Mouse (Mus musculus) liver, adult 2 months (tissue): ENCODE results near the gene Doc2g. TPM values are rescaled to one million over a fixed set of nuclear protein-coding genes. Genes with fewer than 3 reads are reported as not detected.

Source experiments
- DNase-seq: peaks from one replicate; pipeline ENCODE4 v3.0.0-alpha.2; 2011; ENCODE audit warnings: low read depth, low spot score; ENCODE audit errors: extremely low read depth
- H3K27ac ChIP-seq: fragments of 200-500 bp; replicated peaks from 2 replicates; pipeline ENCODE4 v1.5.1; 2012; ENCODE audit warnings: low read depth, mild to moderate bottlenecking, control low read depth, inconsistent platforms, low read length; ENCODE audit not compliant: insufficient read depth
- H3K27me3 ChIP-seq: fragments of 200-500 bp; 2 replicates; pipeline ENCODE4 v1.6.1; 2012; ENCODE audit warnings: mild to moderate bottlenecking, moderate library complexity, low read length, inconsistent platforms; ENCODE audit not compliant: control insufficient read depth, insufficient read depth
- H3K36me3 ChIP-seq: fragments of 200-500 bp; 2 replicates; pipeline ENCODE4 v1.6.1; 2012; ENCODE audit warnings: low read length, inconsistent platforms; ENCODE audit not compliant: control insufficient read depth, insufficient read depth
- H3K4me1 ChIP-seq: fragments of 200-500 bp; 2 replicates; pipeline ENCODE4 v1.6.1; 2011; ENCODE audit warnings: low read length; ENCODE audit not compliant: control insufficient read depth, insufficient read depth
- H3K4me3 ChIP-seq: fragments of 200-500 bp; 2 replicates; pipeline ENCODE4 v1.5.1; 2011; ENCODE audit warnings: low read depth, mild to moderate bottlenecking, control low read depth, low read length, moderate library complexity; ENCODE audit not compliant: insufficient read depth
- H3K79me2 ChIP-seq: fragments of 200-500 bp; 2 replicates; pipeline ENCODE4 v1.6.1; 2012; ENCODE audit warnings: inconsistent platforms, mild to moderate bottlenecking, low read length, moderate library complexity; ENCODE audit not compliant: control insufficient read depth, insufficient read depth
- H3K9ac ChIP-seq: fragments of 200-500 bp; 2 replicates; pipeline ENCODE4 v1.6.1; 2012; ENCODE audit warnings: low read depth, mild to moderate bottlenecking, control low read depth, inconsistent platforms, low read length
- CTCF ChIP-seq: fragments of 200-500 bp; IDR thresholded peaks from 2 replicates; pipeline ENCODE4 v1.5.1; 2011; ENCODE audit warnings: low read depth, low read length, control low read depth
- POLR2A ChIP-seq: fragments of 200-500 bp; IDR thresholded peaks from 2 replicates; pipeline ENCODE4 v1.6.1; 2011; ENCODE audit warnings: low read length, control low read depth; ENCODE audit not compliant: insufficient read depth; ENCODE audit errors: extremely low read depth
- WGBS: fragments of 180-500 bp; shearing (Covaris S2); methylation state at CpG from one replicate; pipeline ENCODE4 v1.1.7; 2018; 5-methylcytosine and 5-hydroxymethylcytosine counted together
- polyA plus RNA-seq: library from polyadenylated mRNA; depleted of rRNA; stranded (reverse); fragments of >200 nt; gene quantifications from 2 replicates; pipeline ENCODE4 v1.2.3, GENCODE M21; 2012
- total RNA-seq: library from RNA; depleted of rRNA; stranded (reverse); fragments of >200 nt; gene quantifications from 2 replicates; pipeline ENCODE4 v1.2.3, GENCODE M21; 2014

Gene Doc2g
- total and polyA plus RNA-seq, 2 experiments: 0.74 to 4.9 TPM

- H3K27ac ChIP-seq: no peak overlapping the region
- peaks cover 3% of the 10 kb centered on the region; the same call in 1 of the 2 replicates for H3K36me3 ChIP-seq
- no peak for DNase-seq
- no peak overlapping the region for H3K4me3 ChIP-seq
- H3K27me3 ChIP-seq: no peaks in the 10 kb centered on the region
- no peaks in the 10 kb centered on the region for H3K79me2 ChIP-seq
- peaks cover 7% of the 10 kb centered on the region for H3K4me1 ChIP-seq
- TF ChIP-seq CTCF (no peak), POLR2A (no peak)
- WGBS: 82% methylated on average over 3 of the region's 3 CpGs
- no peak overlapping the region for H3K9ac ChIP-seq
Measured at GRCm38 (mm10) chr19:3991966-3992365, 11.1 kb upstream of the Doc2g start.

- Histone ChIP-seq H3K27ac (no peak within 1 kb of the TSS), H3K9ac (no peak within 1 kb of the TSS), H3K79me2 (no peaks in the 10 kb centered on the region), H3K27me3 (no peaks in the 10 kb centered on the region), H3K4me3 (no peak within 1 kb of the TSS), H3K4me1 (peaks cover 3% of the 10 kb centered on the region), H3K36me3 (peaks cover 3% of the 10 kb centered on the region; the same call in 1 of the 2 replicates)
- 77% methylated on average over 5 of the region's 5 CpGs for WGBS
- DNase-seq: no peak
- TF ChIP-seq CTCF: no peak
- TF ChIP-seq POLR2A: no peak
Measured at GRCm38 (mm10) chr19:3992416-3992815, 10.7 kb upstream of the Doc2g start, which contains the start of gene Tbx10. Gene Tbx10, plus strand, starts transcription at chr19:3992752.

DNA sequence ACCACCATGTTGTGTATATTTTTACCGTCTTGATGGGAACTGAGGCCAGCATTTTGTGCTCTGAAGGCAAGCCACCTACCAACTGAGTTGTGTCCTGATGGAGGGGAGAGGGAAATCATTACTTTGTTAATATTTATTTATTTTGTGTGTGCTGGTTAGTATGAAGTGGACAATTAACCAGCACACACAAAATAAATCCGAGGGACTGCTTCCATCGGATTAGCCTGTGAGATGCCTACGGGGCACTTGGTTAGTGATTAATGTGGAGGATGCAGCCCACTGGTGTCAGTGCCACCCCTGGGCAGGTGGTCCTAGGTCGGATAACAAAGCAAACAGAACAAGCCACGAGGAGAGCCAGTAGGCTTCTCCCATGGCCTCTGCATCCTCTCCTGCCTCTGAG, 8.2 kb upstream of the Doc2g start:
- no peak for TF ChIP-seq CTCF
- no peak for TF ChIP-seq POLR2A
- H3K9ac ChIP-seq: no peak overlapping the region
- no peak overlapping the region for H3K27ac ChIP-seq
- no peaks in the 10 kb centered on the region for H3K36me3 ChIP-seq
- no peaks in the 10 kb centered on the region for H3K79me2 ChIP-seq
- no peaks in the 10 kb centered on the region for H3K27me3 ChIP-seq
- WGBS: 65% methylated on average over 6 of the region's 6 CpGs
- DNase-seq: no peak
- peaks cover 8% of the 10 kb centered on the region; the same call in 1 of the 2 replicates for H3K4me1 ChIP-seq
- H3K4me3 ChIP-seq: no peak overlapping the region

- TF ChIP-seq CTCF (no peak), POLR2A (no peak)
- Histone ChIP-seq H3K9ac (no peak overlapping the region), H3K4me1 (peaks cover 8% of the 10 kb centered on the region; the same call in 1 of the 2 replicates), H3K36me3 (no peaks in the 10 kb centered on the region), H3K4me3 (no peak overlapping the region), H3K27me3 (no peaks in the 10 kb centered on the region), H3K27ac (no peak overlapping the region), H3K79me2 (no peaks in the 10 kb centered on the region)
- DNase-seq: no peak
- WGBS: 83% methylated on average over 3 of the region's 3 CpGs
Measured at GRCm38 (mm10) chr19:3995505-3995904, 7.6 kb upstream of the Doc2g start.

DNA sequence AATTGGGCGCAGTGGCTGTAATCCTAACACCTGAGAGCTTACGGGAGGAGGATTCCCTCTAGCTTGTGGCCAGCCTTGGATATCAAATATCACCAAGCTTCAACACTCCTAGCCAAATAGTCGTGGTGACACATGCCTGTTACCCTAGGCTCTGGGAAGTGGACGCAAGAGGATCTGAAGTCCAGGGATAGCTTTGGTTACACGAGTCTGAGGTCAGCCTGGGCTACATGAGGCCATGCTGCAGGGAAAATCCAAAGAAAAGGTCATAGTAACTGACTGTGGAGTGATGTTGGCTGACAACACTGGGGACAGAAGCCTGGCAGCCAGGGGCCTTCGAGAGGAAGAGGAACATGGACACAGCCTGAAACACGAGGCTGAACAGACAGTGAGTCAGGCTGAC, 7.0 kb upstream of the Doc2g start:
- H3K4me1 ChIP-seq: peaks cover 10% of the 10 kb centered on the region
- TF ChIP-seq CTCF (no peak), POLR2A (no peak)
- H3K9ac ChIP-seq: no peak overlapping the region
- no peak for DNase-seq
- H3K79me2 ChIP-seq: no peaks in the 10 kb centered on the region
- no peak overlapping the region for H3K27ac ChIP-seq
- H3K27me3 ChIP-seq: no peaks in the 10 kb centered on the region
- no peaks in the 10 kb centered on the region for H3K36me3 ChIP-seq
- H3K4me3 ChIP-seq: no peak overlapping the region
- 62% methylated on average over 7 of the region's 7 CpGs for WGBS

DNA sequence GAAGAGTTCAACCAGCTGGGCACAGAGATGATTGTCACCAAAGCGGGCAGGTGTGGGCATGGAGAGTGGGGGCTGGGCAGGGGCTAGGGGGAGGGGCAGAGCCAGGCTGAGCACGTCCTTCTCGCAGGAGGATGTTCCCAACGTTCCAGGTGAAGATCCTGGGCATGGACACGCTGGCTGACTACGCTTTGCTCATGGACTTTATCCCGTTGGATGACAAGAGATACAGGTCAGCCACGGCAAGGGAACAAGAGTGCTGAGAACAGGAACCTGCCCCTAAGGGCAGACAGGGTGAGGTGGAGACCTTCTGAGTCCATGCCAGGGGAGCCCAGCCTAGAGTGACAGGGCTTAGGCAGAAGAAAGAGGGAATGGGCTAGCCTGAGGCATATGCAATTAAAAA, 6.4 kb upstream of the Doc2g start:
- H3K79me2 ChIP-seq: no peaks in the 10 kb centered on the region
- no peaks in the 10 kb centered on the region for H3K36me3 ChIP-seq
- peaks cover 13% of the 10 kb centered on the region for H3K4me1 ChIP-seq
- no peak overlapping the region for H3K4me3 ChIP-seq
- TF ChIP-seq CTCF: no peak
- no peak for TF ChIP-seq POLR2A
- H3K27me3 ChIP-seq: no peaks in the 10 kb centered on the region
- no peak overlapping the region for H3K27ac ChIP-seq
- DNase-seq: peak; percentile 68
- H3K9ac ChIP-seq: no peak overlapping the region
- WGBS: 30% methylated on average over 8 of the region's 8 CpGs
